ENCODE assay signal across 30 mouse cellular contexts in the genomic region with DNA sequence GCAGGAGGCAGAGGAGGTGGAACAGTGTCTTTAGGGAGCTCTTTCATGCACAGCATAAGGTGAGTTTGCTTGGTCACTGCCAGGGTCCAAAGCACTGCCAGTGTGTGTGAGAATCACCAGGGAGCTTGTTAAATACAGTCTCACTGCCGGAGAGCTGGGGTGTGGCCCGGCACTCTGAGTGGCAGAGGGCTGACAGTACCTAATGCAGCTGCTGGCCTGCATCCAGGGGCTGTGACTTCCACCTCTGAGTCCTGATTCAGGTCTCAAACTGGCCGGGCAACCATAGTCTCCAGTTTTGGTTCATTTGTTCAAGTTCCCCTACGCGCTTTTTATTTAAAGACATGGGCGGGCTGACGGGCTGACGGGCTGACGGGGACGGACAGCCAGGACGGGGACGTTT. TPM values are rescaled to one million over a fixed set of nuclear protein-coding genes. Genes with fewer than 3 reads are reported as not detected.
"Had no signal": no experiment of that assay in that cellular context is flagged by ENCODE, and none has a peak within 500 bp of the region (broad histone marks: within the 10 kb centered on the region; RNA-seq: fewer than 3 reads in every experiment).

No protein-coding gene starts in this region.

- H3K4me1 ChIP-seq: limb, embryonic 13.5 days; liver, embryonic 12.5 days; neural tube, embryonic 13.5 days had no signal

- ATAC-seq: liver, embryonic 12.5 days had no signal

- DNase-seq: kidney, adult 2 months; kidney, postnatal 25 days; layer of hippocampus, postnatal 36 days; liver; lung, adult 18-20 months; lung, postnatal 10 days; lung, postnatal 36 days; midbrain, embryonic 14.5 days; retina, postnatal 1 day; right cerebral cortex, postnatal 25 days; spleen, adult 18-20 months; thymus, postnatal 25 days had no signal

- H3K36me3 ChIP-seq: limb, embryonic 10.5 days; limb, embryonic 13.5 days; liver, embryonic 12.5 days; liver, embryonic 15.5 days; lung, embryonic 15.5 days; neural tube, embryonic 13.5 days; stomach, embryonic 15.5 days had no signal

- H3K4me2 ChIP-seq: limb, embryonic 13.5 days; liver, embryonic 12.5 days; liver, embryonic 15.5 days; lung, embryonic 15.5 days; midbrain, embryonic 11.5 days; neural tube, embryonic 13.5 days; stomach, embryonic 15.5 days had no signal

- H3K27ac ChIP-seq: kidney, postnatal 0 days; limb, embryonic 10.5 days; limb, embryonic 13.5 days; liver, embryonic 12.5 days; liver, embryonic 15.5 days; lung, embryonic 15.5 days; neural tube, embryonic 13.5 days; stomach, embryonic 15.5 days had no signal

- H3K9me3 ChIP-seq: limb, embryonic 10.5 days; limb, embryonic 13.5 days; liver, embryonic 12.5 days; liver, embryonic 15.5 days; lung, embryonic 15.5 days; megakaryocyte, embryonic 14.5 days; neural tube, embryonic 13.5 days; stomach, embryonic 15.5 days had no signal

- H3K9ac ChIP-seq: limb, embryonic 13.5 days; liver, embryonic 12.5 days; liver, embryonic 15.5 days; lung, embryonic 15.5 days; neural tube, embryonic 13.5 days; stomach, embryonic 15.5 days had no signal

- H3K4me3 ChIP-seq: limb, embryonic 10.5 days; limb, embryonic 13.5 days; liver, embryonic 12.5 days; liver, embryonic 15.5 days; lung, embryonic 15.5 days; megakaryocyte, embryonic 14.5 days; neural tube, embryonic 13.5 days; stomach, embryonic 15.5 days had no signal

RNA-seq across cellular contexts. Expression of a gene that starts 12.4 kb away (rescaled TPM):
- total RNA-seq: layer of hippocampus, adult 8-10 months; layer of hippocampus, postnatal 10 days; layer of hippocampus, postnatal 36 days; left cerebral cortex, adult 8-10 months; left cerebral cortex, postnatal 14 days; neutrophil, adult 5-6 weeks had no signal
- polyA plus RNA-seq: kidney, adult 2 months; kidney, embryonic 14.5 days; kidney, postnatal 0 days; large intestine, adult 2 months; liver, embryonic 12.5 days; liver, embryonic 15.5 days; lung, embryonic 15.5 days; midbrain, embryonic 14.5 days; urinary bladder, adult 2 months had no signal
